Comparison of ENCODE assay signal across 17 mouse cellular contexts in the genomic region with DNA sequence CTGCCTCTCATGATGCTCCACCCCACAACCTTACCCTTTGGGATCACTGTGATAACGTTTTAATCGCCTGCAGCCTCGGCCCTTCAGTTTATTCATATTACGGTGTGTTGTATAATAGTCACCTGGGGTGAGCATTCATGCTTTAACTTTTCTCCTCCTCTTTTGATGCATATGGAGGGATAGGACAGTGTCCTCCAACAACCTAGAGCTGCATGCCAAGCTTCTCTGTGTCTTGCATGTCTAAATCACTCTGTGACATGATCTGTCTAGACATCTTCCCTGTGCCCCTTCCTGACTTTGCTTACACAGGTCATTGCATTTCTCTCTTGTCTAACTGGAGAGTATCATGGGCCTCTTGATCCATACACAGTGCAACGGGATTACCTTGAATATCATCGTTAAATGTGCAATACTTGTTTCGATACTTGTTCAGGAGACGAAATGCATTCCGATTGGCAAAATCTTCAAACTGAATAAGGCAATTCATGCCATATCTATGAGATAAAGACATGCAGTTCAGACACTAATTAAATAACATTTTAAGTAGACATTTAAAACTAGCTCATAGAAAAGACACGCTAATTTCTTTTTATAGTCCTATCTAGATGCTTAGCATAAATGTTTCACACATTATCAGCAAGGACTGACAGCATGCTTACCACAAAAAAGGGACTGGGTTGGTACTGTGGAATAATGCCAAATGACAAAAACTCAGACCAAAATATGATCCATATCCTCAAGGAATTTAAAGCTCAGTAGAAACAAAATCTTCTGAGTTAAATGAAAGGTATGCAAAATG. TPM values are rescaled to one million over a fixed set of nuclear protein-coding genes. Genes with fewer than 3 reads are reported as not detected.
DNase-seq lines count a peak whose midpoint lies in the region; ATAC-seq and TF ChIP-seq lines count a peak whose summit lies in the region.
"Had no signal": no experiment of that assay in that cellular context is flagged by ENCODE, and none has a peak within 500 bp of the region (broad histone marks: within the 10 kb centered on the region; RNA-seq: fewer than 3 reads in every experiment).

No protein-coding gene starts in this region.

- TF ChIP-seq POLR2A in heart, adult 2 months (IDR thresholded peaks at IDR 0.05; ENCODE audit: insufficient read depth, low read depth, low read length): no peak
- no peak for TF ChIP-seq POLR2A in testis, adult 2 months (IDR thresholded peaks at IDR 0.05; ENCODE audit: control insufficient read depth, low read depth, low read length)

- WGBS in forebrain, embryonic 15.5 days: 57% methylated on average over 10 of the region's 10 CpGs
- WGBS in forebrain, embryonic 14.5 days: 60% methylated on average over 10 of the region's 10 CpGs
- WGBS in heart, embryonic 13.5 days: 69% methylated on average over 10 of the region's 10 CpGs
- 70% methylated on average over 10 of the region's 10 CpGs for WGBS in heart, adult 2 months

- no peak overlapping the region for H3K4me2 ChIP-seq in forebrain, embryonic 15.5 days (replicated peaks)
- H3K4me2 ChIP-seq in forebrain, embryonic 14.5 days (ENCODE audit: low read length): no peak overlapping the region
- H3K4me2 ChIP-seq in heart, embryonic 13.5 days: no peak overlapping the region
- H3K4me2 ChIP-seq: embryonic facial prominence, embryonic 12.5 days; forebrain, embryonic 12.5 days; hindbrain, embryonic 13.5 days had no signal

- intact Hi-C loops in heart, adult 2 months (cut with DNase I): no loop called here

- no peak overlapping the region for H3K4me3 ChIP-seq in forebrain, embryonic 15.5 days
- H3K4me3 ChIP-seq in forebrain, embryonic 14.5 days (ENCODE audit: low read depth, low read length): no peak overlapping the region
- no peak overlapping the region for H3K4me3 ChIP-seq in heart, embryonic 13.5 days
- no peak overlapping the region for H3K4me3 ChIP-seq in heart, adult 2 months
- no peak overlapping the region for H3K4me3 ChIP-seq in testis, adult 2 months (ENCODE audit: control insufficient read depth, low read depth, low read length)
- H3K4me3 ChIP-seq: embryonic facial prominence, embryonic 12.5 days; forebrain, embryonic 12.5 days; hindbrain, embryonic 13.5 days had no signal

- H3K9ac ChIP-seq in forebrain, embryonic 15.5 days (replicated peaks): no peak overlapping the region
- H3K9ac ChIP-seq in forebrain, embryonic 14.5 days (ENCODE audit: low read length): no peak overlapping the region
- H3K9ac ChIP-seq in heart, embryonic 13.5 days: no peak overlapping the region
- no peak overlapping the region for H3K9ac ChIP-seq in heart, adult 2 months (ENCODE audit: low read depth, low read length)
- H3K9ac ChIP-seq: embryonic facial prominence, embryonic 12.5 days; forebrain, embryonic 12.5 days; hindbrain, embryonic 13.5 days had no signal

- H3K79me2 ChIP-seq in heart, adult 2 months (replicated peaks; ENCODE audit: control insufficient read depth, insufficient read depth, low read length): no peaks in the 10 kb centered on the region

- no peak for DNase-seq in forebrain, embryonic 14.5 days (ENCODE audit: low spot score)
- no peak for DNase-seq in heart, adult 2 months
- no peak for DNase-seq in testis, postnatal 14 days (ENCODE audit: low spot score)
- no peak for DNase-seq in adrenal gland, postnatal 10 days
- DNase-seq: adrenal gland, adult 2 months; adrenal gland, postnatal 36 days; cerebellum, adult 9-10 months; gastrocnemius, postnatal 14 days; heart, postnatal 10 days; kidney, adult 2 months had no signal

- ATAC-seq in forebrain, embryonic 15.5 days (replicated peaks): 0 out of 2 replicates have a peak, but pooled peaks have one; percentile 29
- ATAC-seq in forebrain, embryonic 14.5 days: no peak
- no peak for ATAC-seq in heart, embryonic 13.5 days (ENCODE audit: extremely low read depth, insufficient number of reproducible peaks, low FRiP score, low TSS enrichment)
- ATAC-seq: intestine, embryonic 16.5 days had no signal

- H3K36me3 ChIP-seq in forebrain, embryonic 15.5 days: no peaks in the 10 kb centered on the region
- H3K36me3 ChIP-seq in forebrain, embryonic 14.5 days (ENCODE audit: control insufficient read depth, insufficient read depth, low read length): no peaks in the 10 kb centered on the region
- H3K36me3 ChIP-seq in heart, embryonic 13.5 days: no peaks in the 10 kb centered on the region
- H3K36me3 ChIP-seq in heart, adult 2 months (ENCODE audit: control insufficient read depth, insufficient read depth, low read length): no peaks in the 10 kb centered on the region; the same call in 1 of the 2 replicates
- peaks cover 4% of the 10 kb centered on the region for H3K36me3 ChIP-seq in testis, adult 2 months (ENCODE audit: control insufficient read depth, insufficient read depth, low read length)
- H3K36me3 ChIP-seq: embryonic facial prominence, embryonic 12.5 days; forebrain, embryonic 12.5 days; hindbrain, embryonic 13.5 days had no signal

- no peaks in the 10 kb centered on the region for H3K9me3 ChIP-seq in forebrain, embryonic 15.5 days
- H3K9me3 ChIP-seq in forebrain, embryonic 14.5 days (replicated peaks; ENCODE audit: control insufficient read depth, low read length): no peaks in the 10 kb centered on the region
- H3K9me3 ChIP-seq in heart, embryonic 13.5 days: no peaks in the 10 kb centered on the region
- H3K9me3 ChIP-seq: embryonic facial prominence, embryonic 12.5 days; forebrain, embryonic 12.5 days; hindbrain, embryonic 13.5 days had no signal

- peaks cover 5% of the 10 kb centered on the region; the same call in 1 of the 2 replicates for H3K4me1 ChIP-seq in forebrain, embryonic 15.5 days
- no peaks in the 10 kb centered on the region for H3K4me1 ChIP-seq in forebrain, embryonic 14.5 days (ENCODE audit: control insufficient read depth, insufficient read depth, low read length)
- peaks cover 28% of the 10 kb centered on the region for H3K4me1 ChIP-seq in heart, embryonic 13.5 days
- H3K4me1 ChIP-seq in heart, adult 2 months (ENCODE audit: control insufficient read depth, insufficient read depth, low read length): peaks cover 2% of the 10 kb centered on the region
- no peaks in the 10 kb centered on the region; the same call in 1 of the 2 replicates for H3K4me1 ChIP-seq in testis, adult 2 months (ENCODE audit: control insufficient read depth, insufficient read depth, low read length)
- H3K4me1 ChIP-seq: forebrain, embryonic 12.5 days had no signal

- no peaks in the 10 kb centered on the region for H3K27me3 ChIP-seq in forebrain, embryonic 15.5 days
- H3K27me3 ChIP-seq in forebrain, embryonic 14.5 days (replicated peaks; ENCODE audit: control insufficient read depth, insufficient read depth, low read length): no peaks in the 10 kb centered on the region
- no peaks in the 10 kb centered on the region for H3K27me3 ChIP-seq in heart, embryonic 13.5 days (replicated peaks)
- no peaks in the 10 kb centered on the region for H3K27me3 ChIP-seq in heart, adult 2 months (ENCODE audit: control insufficient read depth, insufficient read depth, low read length)
- H3K27me3 ChIP-seq in testis, adult 2 months (ENCODE audit: control insufficient read depth, insufficient read depth, low read length): no peaks in the 10 kb centered on the region
- H3K27me3 ChIP-seq: embryonic facial prominence, embryonic 12.5 days; forebrain, embryonic 12.5 days; hindbrain, embryonic 13.5 days had no signal

- TF ChIP-seq CTCF in heart, adult 2 months (IDR thresholded peaks at IDR 0.05): no peak
- no peak for TF ChIP-seq CTCF in testis, adult 2 months (IDR thresholded peaks at IDR 0.05; ENCODE audit: control insufficient read depth, insufficient read depth, insufficient replicate concordance, low read depth, low read length)

- no peak overlapping the region for H3K27ac ChIP-seq in forebrain, embryonic 15.5 days (replicated peaks)
- H3K27ac ChIP-seq in forebrain, embryonic 14.5 days (ENCODE audit: low read depth, low read length): no peak overlapping the region
- 0 out of 2 replicates have a peak overlapping the region, but pooled peaks have one; percentile 1 for H3K27ac ChIP-seq in heart, embryonic 13.5 days (replicated peaks)
- no peak overlapping the region for H3K27ac ChIP-seq in heart, adult 2 months
- H3K27ac ChIP-seq in testis, adult 2 months (ENCODE audit: control insufficient read depth, insufficient read depth, low read depth, low read length): peak overlapping the region; percentile 17; the same call in 1 of the 2 replicates
- H3K27ac ChIP-seq: embryonic facial prominence, embryonic 12.5 days; forebrain, embryonic 12.5 days; hindbrain, embryonic 13.5 days had no signal

- TF ChIP-seq EP300 in heart, adult 2 months (IDR thresholded peaks at IDR 0.05; ENCODE audit: insufficient read depth, low read depth, low read length): no peak

RNA-seq across cellular contexts. Expression of a gene that starts 47.7 kb away (rescaled TPM):
- 8.6 and 10.2 TPM in 2 replicates for polyA plus RNA-seq in forebrain, embryonic 15.5 days (2015; fragmentation: Nextera tagmentation; extraction: Ambion mirVana)
- 9.0 and 9.4 TPM in 2 replicates for polyA plus RNA-seq in forebrain, embryonic 14.5 days (2014; fragmentation: Nextera tagmentation; extraction: Ambion mirVana)
- 3.9 and 4.1 TPM in 2 replicates for polyA plus RNA-seq in heart, embryonic 13.5 days (2015; fragmentation: Nextera tagmentation; extraction: Ambion mirVana)
- total RNA-seq in heart, adult 2 months (2021): under 1 TPM; 0.27 to 0.47 TPM
- polyA plus RNA-seq in heart, adult 2 months (2012; rRNA removed): 0.64 and 0.86 TPM in 2 replicates
- 59.0 and 61.4 TPM in 2 replicates for polyA plus RNA-seq in testis, adult 2 months (2012; rRNA removed)
- total RNA-seq in adrenal gland, postnatal 10 days (2021): 1 to 10 TPM; 4.4 to 6.5 TPM

RNA-seq across cellular contexts. Expression of a gene that starts 47.9 kb away (rescaled TPM):
- 41.5 and 42.1 TPM in 2 replicates for polyA plus RNA-seq in forebrain, embryonic 15.5 days (2015; fragmentation: Nextera tagmentation; extraction: Ambion mirVana)
- 38.2 and 42.0 TPM in 2 replicates for polyA plus RNA-seq in forebrain, embryonic 14.5 days (2014; fragmentation: Nextera tagmentation; extraction: Ambion mirVana)
- polyA plus RNA-seq in heart, embryonic 13.5 days (2015; fragmentation: Nextera tagmentation; extraction: Ambion mirVana): 21.6 and 23.4 TPM in 2 replicates
- 1 to 10 TPM; 6.2 to 6.5 TPM for total RNA-seq in heart, adult 2 months (2021)
- 3.2 and 5.0 TPM in 2 replicates for polyA plus RNA-seq in heart, adult 2 months (2012; rRNA removed)
- 5.2 and 6.2 TPM in 2 replicates for polyA plus RNA-seq in testis, adult 2 months (2012; rRNA removed)
- 10 to 100 TPM; 21.7 to 24.1 TPM for total RNA-seq in adrenal gland, postnatal 10 days (2021)

Comparison
In these comparisons a context has a peak if more than half of its experiments do, and no peak if none do; other contexts are left out.
1. H3K27ac ChIP-seq: peak in heart, embryonic 13.5 days (single experiment) and testis, adult 2 months (single experiment); none in forebrain, embryonic 15.5 days (single experiment), forebrain, embryonic 14.5 days (single experiment) and heart, adult 2 months (single experiment).